Mouse (Mus musculus): ENCODE measurements around the gene Lmtk2.

Lmtk2 gene

DNA sequence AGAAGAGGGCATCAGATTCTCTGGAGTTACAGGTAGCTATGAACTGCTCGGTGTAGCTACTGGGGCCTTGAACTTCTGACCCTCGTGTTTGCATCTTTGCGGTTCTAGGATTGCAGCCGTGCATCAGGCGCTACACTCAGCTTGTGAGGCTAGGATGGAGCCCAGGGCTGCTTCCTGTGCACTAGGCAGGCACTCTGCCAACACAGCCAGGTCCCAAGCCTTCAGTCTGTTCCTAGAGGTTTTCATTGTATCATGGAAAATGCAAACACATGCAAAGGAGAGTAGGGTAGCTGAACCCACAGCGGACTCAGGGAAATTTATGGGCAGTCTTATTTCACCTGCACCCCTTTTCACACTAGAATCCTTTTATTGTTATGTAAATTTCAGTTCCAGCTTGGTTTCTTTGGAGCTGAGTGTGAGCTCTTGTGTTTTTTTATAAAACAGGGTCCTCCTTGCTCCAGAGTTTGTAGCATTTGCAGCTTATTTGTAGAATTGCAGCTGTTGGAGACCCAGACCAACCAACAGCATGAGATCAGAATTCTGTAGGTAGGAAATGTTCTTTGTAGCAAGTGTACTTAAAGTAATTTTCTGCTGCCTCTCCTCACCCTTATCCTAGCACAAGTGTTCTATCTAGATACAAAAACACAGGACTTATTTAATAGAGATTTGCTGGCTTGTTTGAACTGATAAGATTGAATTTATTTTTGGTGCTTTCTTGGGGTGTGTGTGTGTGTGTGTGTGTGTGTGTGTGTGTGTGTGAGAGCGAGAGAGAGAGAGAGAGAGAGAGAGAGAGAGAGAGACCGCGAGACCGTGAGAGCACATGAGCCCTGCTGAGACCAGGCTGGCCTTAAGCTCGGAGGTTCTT is 12.6 kb downstream of the Lmtk2 start:
- no peak for DNase-seq

DNA sequence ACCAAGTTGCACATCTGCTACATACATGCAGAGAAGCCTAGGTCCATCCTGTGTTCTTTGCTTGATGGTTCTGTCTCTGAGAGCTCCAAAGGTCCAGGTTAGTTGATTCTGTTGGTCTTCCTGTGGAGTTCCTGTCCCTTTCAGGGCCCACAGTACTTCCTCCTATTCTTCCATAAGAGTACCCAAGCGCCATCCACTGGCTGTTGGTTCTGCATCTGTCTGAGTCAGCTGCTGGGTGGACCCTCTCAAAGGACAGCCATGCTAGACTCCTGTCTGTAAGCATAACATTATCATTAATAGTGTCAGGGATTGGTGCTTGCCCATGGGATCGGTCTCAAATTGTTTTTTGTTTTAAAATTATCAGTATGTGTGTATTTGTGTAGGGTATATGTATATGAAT is 13.8 kb downstream of the Lmtk2 start:
- DNase-seq = no peak

DNA sequence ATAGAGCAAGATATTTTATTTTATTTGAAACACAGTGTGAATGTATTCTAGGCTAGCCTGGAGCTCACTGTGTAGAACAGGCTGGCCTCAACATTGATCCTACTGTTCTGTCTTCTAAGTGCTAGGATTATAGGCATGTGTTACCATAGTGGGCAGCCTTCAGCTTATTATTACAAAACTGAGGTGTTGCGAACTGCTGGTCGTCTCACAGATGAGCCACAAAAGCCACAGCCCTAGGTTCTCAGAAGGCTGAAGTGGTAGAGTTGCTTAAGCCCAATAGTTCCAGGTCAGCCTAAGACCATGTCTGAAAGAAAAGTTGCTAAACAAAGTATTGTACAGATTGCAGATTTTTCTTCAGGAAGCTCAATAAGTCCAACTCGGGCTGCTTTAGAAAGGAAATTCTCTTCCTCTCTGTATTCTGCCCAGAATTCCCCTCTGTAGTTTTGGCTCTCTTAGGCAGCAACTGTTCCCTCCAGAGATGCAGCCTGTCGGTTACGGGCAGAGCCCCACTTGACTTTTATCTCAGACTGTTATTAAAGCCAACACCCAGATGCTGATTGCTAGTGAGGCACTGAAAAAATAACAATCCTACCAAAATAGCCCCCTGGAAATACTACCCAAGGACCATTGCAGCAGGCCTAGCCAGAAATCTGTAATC is 14.9 kb downstream of the Lmtk2 start:
- peak; percentile 16 for DNase-seq

DNA sequence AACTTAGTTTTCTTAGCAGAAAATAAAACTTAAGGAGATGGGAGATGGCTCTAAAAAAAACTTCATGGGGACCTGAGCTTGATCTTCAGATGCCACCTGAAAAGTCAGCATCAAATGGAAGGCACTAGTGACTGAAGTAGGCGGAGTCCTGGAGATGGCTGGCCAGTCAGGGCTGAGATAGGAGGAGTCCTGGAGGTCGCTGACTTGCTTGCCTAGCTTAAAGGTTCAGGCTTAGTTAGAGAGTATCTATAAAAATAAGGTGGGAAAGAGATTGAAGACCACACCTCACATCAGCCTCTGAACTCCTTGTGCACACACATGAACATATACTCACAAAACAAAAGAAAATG is 15.4 kb downstream of the Lmtk2 start:
- DNase-seq = peak; percentile 58

DNA sequence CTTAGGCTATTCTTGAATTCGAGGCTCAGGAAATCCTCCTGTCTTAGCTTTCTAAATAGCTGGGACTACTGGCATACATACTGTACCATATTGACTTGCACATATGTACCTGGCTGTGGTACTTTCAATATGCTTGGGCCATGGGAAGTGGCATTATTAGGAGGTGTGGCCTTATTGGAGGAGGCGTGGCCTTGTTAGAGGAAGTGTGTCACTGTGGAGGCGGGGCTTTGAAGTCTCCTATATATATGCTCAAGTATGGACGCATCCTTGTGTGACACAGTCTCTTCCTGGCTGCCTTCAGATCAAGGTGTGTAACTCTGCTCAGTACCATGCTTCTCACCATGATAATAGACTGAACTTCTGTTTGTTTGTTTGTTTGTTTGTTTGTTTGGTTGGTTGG is 18.0 kb downstream of the Lmtk2 start:
- no peak for DNase-seq

DNA sequence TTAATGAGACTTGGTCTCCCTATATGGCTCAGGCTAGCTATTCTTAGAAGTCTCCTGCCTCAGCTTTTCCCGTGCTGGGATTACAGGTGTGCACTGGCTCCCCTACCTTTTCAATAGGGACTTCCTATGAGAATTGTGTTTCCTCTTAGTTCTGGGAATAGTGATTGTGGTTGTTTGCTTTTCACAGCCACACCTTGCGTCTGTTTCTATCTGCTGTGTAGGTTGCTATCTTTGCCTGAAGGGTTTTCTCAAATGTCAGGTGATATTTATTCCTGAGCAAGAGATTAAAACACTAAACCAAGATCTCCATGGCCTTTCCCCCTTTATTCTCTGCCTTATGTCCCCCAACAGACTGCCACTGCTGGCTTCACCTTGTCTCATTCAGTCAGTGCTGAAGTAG is 19.1 kb downstream of the Lmtk2 start:
- no peak for DNase-seq

DNA sequence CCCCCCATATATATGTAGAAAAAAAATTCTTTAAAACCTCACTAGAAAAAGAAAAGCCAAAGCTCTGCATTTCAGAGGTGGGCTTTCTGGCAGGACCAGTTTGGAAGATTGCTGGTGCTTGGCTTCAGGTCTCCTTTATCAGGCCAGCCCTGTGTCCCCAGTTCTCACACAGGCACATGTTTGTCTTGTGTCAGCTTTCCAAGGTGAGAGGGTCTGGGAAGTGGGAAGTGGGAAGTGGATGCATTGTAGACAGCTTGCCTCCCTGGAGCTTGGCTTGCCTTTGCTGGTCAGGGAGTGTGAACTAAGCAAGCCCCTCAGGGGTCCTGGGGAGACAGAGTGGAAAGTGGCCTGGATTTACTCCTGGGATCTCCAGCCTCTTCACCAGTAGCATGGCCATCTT is 21.3 kb downstream of the Lmtk2 start:
- no peak for DNase-seq

DNA sequence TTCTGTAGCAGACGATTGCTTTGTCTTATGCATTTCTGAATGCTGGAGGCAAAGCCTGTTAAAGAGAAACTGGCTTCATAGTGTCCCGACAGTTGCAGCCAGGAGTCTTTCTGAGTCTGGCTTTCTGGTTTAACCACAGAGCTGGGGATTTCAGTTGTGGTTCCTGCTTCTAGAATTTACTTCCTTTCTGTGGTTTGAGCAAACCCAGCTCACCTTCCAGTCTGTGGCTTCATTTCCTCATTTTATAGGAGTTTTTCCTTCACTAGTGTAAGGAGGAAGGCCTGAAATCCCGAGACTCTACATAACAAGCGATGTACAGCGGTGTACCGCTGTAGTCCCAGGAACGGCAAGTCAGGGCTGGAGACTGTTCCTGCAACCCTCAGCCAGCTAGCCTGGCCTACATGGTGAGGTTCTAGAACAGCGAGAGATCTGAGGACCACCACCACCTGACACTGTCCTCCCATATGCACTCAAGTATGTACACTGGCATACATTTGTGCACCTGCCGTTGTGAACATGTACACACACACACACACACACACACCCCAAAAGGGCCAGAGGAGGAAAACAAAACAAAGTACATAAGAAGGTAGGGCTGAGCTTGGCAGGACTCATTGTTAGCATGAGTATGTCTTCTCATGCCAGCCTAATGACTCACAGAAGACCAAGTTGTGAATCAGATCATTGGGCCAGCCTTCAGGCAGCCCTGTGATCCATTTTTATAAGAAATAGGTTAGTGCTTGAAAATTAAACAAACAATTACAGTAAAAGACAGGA is 25.9 kb downstream of the Lmtk2 start:
- no peak for DNase-seq

DNA sequence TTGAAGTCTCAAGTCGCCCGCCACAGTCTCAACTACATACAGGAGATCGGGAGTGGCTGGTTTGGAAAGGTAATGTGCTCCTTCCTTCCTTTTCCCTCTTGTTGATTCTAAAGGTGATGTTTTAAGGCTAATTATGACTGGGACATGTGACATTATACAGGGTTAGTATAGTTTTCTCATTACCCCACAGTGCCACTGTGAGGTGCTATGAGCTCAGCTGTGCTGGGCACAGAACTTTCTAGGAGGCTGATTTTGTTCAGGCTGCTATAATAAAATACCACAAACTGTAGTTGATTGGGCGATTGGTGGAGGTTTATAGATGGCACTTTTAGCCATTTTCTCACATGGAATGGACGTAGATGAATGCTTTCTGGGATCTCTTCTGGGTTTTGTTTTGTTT is 43.3 kb downstream of the Lmtk2 start:
- no peak for DNase-seq

DNA sequence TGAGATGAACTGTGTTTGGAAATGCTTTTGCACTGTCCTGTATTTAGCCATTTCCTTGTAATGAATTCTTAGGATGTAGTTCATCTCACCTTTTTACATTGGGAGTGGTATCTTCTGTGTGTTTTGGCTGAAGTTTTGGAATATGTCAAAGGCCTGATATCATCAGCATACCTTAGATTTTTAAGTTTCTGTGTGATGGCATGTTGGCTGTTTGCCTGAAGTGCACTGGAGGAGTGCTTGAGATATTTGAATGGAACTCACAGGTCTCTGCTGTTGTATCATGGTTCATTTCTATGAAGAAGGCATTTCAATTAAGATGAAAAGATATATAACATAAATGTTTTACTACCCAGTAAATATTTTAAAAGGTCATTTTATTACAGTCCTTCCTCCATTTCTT is 46.7 kb downstream of the Lmtk2 start:
- DNase-seq = no peak

DNA sequence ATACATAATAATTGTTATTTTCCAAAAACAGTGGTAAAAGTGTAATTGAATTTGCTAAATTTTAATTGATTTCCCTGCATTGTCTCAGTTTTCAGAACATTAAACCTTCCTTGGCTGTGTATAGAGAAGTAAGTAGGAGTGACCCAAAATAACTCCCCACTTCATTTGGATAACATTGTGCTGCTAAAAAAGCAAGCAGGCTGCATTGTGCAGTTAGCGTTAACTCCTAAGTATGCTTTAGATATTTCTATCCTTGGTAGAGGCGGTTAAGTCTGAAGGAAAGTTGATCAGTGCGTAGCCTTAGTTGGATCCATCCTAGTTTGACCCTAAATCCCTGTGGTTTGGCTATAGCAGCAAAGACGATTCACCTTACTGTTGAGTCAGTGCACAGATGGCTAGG is 49.3 kb downstream of the Lmtk2 start:
- DNase-seq = no peak

DNA sequence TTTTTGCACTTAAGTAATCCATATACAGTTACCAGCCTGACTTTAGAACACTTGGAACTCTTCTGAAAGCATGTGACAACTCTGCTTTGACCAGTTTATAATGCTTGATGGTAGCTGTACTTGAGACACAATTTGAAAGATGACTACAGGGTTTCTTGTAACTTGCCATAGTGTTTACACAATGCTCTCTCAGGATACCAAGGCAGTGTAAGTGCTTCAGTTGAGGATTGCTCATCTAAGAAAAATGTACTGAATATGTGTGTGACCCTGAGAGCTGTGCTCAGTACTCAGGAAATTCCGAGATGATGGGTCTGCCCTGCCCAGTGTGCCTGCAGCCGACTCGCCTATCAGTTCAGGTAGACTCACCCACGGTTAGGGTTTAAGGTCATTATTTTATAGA is 51.0 kb downstream of the Lmtk2 start:
- no peak for DNase-seq

DNA sequence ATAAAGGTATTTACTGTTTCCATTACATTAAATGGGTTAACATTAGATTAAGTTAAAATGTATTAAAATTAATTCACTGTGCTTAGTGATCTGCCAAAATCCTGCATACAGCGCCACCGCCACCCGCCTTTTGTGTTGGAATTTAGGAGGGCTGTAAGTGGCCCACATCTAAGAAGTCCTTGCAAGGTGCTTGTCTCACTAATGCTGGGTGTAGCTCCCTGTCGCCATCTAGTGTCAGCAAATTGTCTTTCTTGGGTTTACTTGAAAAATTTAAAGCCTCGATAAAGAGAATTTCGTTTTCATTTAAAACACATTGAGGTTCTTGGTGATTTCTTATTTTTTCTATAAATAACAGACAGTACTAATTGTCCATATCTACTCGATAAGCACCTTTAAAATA is 54.3 kb downstream of the Lmtk2 start:
- DNase-seq = peak; percentile 54

DNA sequence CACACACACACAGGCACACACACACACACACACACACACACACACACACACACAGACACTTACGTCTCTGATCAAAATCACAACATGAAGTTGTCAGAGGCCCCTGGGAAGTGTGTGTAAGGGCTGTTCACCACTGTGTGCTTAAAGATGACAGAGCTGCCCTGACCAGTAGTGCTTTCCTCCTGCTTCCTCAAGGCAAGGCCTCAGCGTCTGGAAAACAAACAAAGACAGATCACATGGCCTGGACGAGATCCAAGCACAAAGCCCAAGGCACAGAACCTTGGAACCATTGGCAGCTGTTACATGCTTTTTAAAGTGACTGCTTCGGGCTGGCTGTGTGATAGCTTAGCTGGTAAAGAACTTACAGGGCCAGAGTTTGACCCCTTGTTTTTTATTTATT is 58.4 kb downstream of the Lmtk2 start:
- DNase-seq = no peak

DNA sequence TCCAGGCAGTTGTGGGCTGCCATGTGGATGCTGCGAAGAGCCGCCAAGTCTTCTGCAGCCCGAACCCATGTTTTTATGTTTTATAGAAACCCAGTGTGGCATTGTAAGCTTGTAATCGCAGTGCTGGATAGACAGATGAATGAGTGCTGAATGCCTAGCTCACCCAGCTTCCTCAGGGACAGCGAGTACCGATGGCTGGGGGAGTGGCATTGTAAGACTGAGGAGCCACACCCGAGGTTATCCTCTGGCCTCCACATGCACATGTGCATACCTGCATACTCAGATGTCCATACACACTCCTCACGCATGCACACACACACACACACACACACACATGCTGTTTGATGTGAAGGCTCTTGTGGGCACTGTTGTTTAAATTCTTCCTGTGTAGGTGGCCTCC is 58.9 kb downstream of the Lmtk2 start:
- no peak for DNase-seq

DNA sequence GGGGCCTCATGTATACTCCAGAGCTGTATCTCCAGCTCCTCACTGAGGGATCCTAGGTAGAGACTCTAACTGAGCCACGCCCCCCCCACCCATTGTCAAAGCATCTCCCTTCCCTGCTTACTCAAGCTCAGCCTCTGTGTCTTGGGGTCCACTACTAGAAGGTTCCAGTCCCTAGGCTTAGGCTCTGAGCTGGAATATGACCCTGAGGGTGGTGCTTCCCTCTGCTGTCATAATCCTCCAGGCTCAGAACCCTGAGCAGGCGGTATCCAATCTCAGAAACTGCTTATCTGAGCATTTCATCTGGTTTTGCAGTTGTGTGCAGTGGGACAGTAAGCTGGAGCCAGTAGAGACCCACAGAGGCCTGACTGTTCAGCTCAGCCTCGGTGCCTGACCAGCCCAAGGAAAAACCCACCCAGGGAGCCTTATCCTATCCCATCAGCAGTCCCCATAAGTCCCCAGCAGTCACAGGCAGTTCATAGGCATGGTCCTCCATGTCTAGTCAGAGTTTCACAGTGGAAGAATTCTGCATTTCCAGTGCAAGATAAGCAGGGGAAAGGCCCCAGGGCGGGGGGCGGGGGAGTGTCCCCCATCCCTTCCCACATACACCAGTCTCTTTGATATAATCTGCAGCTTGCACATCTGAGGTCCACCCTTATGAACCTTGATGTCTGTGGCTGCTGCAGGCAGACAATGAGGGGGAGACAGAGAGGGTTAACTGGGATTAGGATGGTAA is 62.0 kb downstream of the Lmtk2 start:
- DNase-seq = no peak

DNA sequence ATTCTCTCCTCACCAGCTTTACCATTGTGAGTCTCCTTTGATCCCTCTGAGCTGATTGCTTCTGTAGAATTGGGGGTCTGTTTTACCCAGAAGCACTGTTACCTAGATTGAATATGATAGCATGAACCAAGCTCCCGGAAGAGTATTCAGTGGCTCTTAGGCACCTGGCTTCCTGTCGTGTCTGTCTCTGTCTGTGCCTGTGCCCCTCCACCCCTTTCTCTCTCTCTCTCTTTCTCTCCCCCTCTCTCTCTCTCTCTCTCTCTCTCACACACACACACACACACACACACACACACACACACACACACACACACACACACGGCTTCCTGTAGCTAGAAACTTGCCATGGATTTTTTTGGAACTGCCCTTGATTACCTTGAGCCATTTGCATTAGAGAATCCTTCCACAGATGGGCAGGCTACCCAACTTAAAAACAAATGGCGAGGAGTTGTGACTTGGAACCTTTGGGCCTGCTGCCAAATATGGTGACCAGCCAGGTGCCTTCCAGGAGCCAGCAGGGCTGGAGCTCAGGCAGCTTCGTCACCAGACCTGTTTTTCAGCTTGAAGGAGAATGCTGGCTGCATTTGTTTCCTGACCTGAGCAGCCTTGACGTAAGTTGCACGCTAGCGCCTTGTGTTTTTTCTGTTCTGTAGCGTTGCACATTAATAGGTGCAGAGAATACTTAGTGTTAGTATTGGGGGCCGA is 62.7 kb downstream of the Lmtk2 start:
- no peak for DNase-seq

DNA sequence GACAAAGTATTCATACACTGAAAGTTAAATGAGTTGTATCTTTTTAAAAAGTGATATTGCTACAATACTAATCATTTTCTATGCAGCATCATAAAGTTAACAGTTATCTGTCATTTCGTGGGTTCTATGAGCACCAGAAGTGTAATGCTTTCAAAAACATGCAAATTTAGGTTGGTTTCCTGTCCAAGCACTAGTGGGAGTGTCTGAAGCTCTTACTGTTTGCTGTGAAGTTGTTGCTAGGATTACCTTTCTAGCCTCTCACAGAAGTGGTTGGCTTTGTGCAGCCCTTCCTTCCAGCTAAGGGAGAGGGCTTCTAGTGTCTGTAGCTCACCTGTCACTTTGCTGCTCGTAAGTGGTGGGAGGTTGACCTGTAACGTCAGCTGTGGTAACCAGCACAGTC is 65.5 kb downstream of the Lmtk2 start:
- no peak for DNase-seq

DNA sequence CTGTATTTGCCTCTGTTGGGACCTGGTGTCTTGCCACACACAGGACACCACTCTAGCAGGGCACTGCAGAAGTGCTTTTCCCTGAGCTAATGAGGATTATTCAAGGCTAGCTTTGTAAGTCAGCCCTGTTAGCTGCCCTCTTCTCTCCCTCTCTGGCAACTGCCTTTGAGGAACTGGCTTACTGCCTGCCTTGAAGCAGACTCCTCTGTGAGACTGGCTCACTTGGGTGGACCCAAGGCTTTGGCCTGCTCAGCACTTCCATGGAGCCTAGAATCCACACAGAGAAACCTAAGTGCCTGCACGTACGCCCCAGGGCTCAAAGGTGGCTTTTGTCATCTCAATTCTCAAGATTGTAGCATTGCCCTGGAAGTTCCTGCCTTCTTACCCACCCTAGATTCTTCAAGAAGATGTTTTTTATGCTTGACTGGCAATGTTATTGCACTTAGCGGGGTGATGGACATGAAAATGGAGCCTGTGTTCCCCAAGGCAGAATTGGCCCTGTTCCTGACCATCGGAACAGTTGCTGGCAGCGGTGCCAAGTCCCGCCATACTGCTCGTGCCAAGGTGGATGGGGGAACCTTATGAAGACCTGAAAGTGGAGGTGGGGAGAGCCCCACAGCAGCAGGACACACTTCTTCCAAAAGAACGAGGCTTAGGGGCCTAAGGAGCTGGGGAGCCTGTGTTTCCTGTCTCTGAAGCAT is 69.2 kb downstream of the Lmtk2 start:
- no peak for DNase-seq

DNA sequence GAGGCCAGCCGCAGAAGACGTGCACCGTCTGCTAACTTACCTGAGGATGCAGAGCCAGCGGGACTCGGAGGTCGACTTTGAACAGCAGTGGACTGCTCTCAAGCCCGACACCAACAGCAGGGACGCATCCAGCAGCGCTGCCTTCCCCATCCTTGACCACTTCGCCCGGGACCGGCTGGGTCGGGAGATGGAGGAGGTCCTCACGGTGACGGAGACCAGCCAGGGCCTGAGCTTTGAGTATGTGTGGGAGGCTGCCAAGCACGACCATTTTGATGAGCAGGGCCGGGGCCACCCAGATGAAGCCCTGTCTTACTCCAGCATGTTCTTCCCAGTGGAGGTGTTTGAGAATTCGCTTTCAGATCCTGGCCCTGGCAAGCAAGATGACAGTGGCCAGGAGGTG is 73.4 kb downstream of the Lmtk2 start:
- DNase-seq = no peak

DNA sequence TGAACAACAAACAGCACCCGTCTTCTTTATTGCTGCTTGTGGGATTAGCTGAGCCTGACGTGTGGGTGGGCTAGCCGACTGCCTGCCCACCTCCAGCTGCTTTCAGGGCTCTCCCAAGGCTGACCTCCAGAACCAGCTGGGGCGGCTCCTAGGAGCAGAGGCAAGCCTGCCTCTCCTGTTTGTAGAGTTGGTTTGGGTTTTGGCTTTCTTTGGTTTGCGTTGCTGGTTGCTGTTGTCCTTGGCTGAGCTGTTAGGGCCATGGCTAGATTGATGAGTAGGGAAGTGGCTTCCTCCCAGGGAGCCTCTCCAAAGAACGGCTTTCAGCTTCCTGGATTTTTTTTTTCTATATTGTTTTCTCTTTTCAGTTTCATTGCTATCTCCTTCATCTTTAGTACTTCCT is 78.0 kb downstream of the Lmtk2 start:
- DNase-seq = no peak

DNA sequence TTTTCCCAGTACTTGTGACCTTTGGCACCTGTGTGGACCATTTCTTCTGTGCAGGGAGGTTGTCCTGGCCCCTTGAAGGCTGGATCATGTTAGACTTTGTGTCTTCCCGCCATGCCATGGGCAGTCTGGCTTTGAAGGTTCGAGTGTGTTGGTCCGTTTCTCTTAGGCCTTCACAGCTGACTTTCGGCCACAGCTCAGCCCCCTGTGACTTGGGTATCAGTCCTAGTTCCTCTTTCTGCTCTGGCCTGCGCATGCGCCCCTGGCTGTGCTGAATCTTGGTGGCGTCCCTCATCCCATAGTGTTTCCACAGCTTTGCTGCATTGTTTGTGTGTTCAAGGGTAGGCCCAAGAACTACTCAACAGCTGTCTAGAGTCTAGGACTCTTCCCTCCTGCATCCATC is 81.0 kb downstream of the Lmtk2 start:
- no peak for DNase-seq
